Mouse (Mus musculus): ENCODE results near the gene Hnrnph2.

Gene Hnrnph2

DNA sequence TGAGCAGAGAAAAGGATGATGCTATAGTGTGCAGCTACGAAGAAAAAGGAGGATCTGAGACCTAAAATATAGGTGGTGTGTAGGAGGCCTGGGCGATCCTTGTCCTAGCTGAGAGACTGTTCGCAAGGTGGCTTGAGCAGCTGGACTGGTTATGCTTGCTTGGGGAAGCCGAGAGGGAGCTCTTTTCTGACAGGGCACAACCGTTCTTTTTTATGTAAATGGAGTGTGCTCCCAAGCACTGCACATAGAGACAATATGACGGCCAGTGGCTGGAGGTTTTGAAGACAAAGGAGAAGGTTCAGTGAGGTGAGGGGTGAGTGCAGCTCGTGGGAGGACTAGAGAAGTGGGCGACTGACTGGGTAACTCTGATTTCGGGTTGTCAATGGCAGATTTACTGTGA, 18.7 kb downstream of the Hnrnph2 start:
- DNase-seq: no peak

DNA sequence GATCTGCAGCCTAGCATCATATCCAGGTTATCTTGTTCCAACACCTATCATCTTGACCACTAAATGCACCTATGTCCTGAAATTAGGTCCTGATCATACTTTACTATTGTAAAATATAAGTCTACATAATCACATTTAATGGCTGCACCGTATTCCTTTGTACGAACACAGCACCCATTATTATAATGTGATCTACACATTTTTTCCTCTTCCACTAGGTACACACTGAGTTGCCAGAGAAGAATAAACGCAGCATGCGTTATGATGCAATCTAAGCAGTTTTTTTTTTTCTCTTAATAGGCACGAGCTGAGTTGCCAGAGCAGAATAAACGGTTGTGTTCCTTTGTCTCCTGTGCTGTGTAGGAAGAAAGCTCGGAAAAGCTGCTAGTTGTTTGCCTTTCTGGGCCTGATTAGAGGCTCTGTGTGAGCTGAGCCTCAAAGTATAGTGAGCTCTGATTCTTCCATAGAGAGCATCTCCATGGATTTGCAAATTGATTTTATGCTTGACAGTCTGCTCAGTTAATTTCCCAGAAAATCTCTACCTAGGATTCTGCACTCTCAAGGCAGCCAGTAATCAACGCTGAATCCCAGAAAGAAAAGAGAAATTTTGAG, 19.4 kb downstream of the Hnrnph2 start:
- DNase-seq: no peak

DNA sequence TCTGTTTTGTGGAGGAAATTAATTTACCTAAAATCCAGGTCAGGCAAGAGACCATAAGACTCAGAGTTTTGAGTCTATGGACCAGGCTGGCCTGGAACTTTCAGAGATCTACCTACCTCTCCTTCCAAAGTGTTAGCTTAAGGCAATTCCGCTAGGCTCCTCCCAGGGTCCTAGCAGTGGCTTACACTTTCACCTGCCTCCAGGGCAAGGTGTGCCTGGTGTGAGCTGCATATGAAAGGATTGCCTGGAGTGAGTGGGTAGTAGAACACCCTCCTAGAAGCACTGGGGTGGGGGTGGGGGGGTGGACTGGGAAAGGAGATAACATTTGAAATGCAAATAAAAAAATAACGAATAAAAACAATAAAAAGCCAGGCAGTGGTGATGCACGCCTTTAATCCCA, 20.7 kb downstream of the Hnrnph2 start:
- DNase-seq: no peak

DNA sequence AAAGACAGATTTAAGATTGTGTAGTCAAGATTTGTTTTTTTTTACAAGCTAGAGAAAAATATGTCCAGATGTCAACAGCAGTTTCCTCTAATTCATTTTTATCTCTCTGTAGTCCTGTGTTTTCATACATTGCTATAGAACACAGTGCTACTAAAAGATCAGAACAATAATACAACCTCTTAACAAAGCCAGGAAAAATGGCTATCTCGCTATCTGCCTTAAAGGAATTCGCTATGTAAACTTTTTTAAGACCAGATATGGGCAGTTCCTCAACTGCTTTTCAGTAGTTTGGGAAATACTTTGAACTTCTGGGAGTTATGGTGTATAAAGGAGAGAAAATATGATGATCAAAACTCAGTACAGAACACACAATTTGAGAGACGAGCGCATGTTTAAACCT, 22.4 kb downstream of the Hnrnph2 start:
- DNase-seq: no peak

DNA sequence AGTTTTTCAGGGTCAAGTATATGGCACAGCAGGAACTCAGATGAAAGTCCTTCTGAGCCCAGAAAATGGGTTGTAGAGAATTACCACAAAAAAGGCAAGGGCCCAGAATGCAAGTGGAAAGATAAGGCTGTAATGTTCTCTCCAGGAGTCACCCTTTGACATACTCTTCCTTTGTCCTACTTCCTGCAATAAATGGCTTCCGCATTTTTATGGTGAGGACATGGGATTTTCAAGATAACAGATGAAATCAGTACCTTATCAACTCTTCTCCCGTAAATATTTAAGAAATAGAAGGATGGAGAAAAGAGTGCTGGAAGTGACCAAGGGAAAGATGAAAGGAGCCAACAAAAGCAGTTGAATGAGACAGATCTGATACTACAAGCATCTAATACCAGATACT, 27.2 kb downstream of the Hnrnph2 start:
- no peak for DNase-seq

DNA sequence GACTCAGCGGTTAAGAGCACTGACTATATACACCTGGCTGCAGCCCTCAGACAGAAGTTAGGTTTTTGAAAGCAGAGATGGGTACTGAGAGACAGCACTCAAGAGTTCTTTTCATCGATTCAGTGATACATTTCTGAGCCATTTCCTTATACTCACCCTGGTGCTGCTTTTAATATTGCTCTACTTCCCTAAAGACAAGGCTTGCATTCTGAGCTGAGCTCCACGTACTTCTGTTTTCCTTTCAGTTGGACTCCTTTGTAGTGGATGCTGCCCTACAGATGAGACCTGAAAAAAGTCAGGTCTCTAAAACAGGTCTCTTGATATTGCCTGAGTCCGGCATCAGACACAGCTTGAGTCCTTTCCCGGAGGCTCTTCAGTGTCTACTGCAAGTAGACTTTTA, 31.7 kb downstream of the Hnrnph2 start:
- DNase-seq: no peak

DNA sequence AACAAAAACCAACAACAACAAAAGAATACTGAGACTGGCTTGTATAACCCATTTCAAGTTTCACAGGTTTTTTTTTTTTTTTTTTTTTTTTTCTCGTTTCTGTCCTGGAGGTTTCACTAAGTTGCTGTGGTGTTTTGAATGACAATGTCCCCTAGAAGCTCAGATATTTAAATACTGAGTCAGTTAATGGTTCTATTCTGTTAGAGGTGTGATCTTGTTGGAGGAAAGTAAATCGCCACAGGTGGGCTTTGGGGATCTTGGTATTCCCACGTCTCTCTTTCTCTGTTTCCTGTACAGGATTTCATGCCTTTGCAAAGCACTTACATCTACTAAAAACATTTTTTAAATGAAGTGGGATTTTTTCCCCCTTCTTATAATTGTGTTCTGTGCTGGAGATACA, 34.1 kb downstream of the Hnrnph2 start:
- no peak for DNase-seq

DNA sequence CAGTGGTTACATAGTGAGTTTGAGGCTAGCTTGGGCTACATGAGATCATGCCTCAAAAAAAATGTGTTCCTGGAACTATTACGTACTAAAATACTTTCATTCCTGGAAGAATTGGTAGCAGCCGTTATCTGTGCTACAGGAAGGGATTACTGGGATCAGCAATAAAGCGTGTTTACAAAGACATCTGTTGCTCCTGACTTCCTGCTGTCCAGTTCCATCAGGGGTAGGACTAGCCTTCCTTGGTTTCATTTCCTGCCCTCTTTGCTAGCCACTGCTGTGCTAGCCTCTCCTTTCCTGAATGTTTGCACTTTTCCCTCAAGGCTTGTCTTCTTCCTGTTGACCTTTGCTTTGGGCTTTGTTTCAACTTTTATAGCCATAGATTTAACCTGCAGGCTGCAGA, 34.9 kb downstream of the Hnrnph2 start:
- peak; percentile 5 for DNase-seq

DNA sequence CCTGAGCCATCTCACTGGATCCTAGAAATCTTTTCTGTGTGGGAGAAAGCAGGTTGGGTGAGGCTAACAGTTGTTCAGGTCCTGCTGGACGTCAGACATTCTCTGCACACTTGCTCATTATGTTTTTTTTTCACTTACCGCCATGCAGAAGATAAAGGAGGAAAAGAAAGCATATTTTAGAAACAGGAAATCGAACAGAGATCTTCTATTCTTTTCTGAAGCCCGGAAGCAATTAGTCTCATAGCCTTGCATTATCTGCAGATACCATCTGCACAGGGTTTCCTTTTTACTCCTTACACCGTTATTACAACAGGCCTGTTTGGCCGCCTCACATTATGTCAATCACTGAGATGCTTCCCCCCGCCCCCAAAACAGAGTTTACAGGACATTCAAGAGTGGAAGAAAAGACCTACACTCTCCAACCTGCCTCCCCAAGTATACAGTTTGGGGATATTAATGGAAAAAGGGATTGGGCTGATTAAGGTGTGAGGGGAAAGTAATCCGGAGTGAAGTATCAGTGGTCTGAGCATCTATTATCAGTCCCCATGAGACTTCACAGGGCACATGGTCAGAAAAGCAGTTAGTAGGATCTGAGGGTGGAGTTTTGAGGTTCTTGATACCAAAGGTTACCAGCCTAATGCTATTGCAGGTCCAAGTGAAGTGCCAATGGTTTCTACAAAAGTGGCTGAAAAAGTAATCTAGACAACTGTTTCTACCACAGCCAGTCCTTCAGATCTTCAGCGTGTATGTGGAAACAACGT, 40.2 kb downstream of the Hnrnph2 start:
- DNase-seq: peak; percentile 51

DNA sequence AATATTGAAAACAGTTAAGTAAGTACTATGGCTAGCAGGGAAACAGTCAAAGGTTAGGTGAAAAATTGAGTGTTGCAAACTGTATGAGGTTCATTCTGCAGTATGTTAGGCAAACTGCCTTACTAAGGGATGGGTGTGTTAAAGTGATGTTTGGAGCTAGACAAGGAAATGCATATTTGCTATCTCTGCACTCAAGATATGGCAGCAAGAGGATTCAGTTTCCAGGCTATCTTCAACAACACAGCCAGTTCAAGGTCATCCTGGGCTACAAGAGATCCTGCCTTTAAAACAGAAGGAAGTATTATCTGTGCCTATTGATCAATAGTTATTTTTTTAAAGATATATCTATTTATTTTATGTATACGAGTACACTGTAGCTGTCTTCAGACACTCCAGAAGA, 45.4 kb downstream of the Hnrnph2 start:
- no peak for DNase-seq

DNA sequence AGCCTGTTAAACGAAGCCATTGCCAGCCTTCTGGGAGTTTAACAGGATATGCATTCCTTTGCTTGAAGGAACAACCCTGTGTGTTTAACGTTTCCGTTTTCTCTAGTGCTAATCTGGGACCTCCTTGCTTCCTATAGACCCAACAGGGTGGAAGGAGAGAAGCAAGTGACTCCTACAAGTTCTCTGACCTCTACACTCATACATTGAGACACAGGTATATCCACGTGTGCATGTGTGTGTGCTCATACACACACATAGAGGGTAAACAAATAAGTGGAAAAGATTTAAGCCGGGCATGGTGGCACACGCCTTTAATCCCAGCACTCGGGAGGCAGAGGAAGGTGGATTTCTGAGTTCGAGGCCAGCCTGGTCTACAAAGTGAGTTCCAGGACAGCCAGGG, 46.4 kb downstream of the Hnrnph2 start:
- no peak for DNase-seq

DNA sequence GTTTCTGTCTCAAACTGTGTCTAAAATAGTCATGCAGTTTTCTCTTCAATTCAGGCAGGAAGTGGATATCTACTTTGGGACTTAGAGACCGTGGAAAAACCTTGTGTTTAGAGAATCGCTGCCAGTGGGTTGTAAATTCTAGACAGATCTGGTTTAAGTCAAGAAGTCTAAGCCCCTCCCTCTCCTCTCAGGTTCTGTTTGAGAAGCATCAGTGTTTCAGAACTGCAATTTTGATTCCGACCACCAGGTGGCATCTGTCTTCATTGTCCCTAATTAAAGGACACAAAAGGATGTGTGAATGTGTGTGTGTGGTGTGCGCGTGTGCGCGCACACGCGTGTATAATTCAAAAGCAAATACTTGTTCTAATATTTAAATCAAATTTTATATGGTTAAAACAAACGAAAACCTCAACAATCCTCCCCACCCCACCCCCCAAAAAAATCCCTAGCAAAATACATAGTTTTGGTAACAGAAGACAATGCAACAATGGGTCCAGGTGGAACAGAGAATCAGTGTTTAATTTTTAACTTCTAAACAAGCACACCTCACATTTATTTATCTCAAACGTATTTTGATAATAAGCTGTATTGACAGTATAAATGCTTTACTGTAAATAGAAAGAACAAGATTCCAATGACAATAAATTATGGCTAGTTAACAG, 47.2 kb downstream of the Hnrnph2 start:
- DNase-seq: peak; percentile 87

DNA sequence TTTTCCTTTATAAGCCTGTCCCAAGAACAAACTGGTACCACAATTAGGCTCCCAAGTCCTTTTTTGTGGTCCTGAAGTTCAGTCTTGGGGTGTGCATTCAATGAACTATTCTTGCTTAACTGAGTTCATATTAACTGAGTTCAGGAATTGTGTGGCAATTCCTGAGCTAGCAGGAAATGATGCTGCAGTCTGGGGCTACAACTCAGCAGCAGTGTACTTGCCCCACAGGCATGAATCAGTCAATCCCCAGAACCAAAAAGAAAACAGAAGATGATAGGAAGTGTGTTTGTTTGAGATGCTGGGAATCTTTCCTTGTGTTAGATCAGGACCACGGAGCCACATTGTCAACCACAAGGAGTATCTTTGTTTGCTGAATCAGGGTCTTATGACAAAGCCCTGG, 51.1 kb downstream of the Hnrnph2 start:
- no peak for DNase-seq

Data from lung, postnatal 10 days (tissue).